Mouse (Mus musculus) cerebellum, adult 2 months (tissue): Measurements from ENCODE around the gene B9d1. TPM values are rescaled to one million over a fixed set of nuclear protein-coding genes. Genes with fewer than 3 reads are reported as not detected.
A peak's percentile ranks its signal among the peaks of the same experiment; 100 is the strongest.

Experiments
- DNase-seq, 2 experiments: peaks; one replicate each; pipeline ENCODE4 v3.0.0; 2021
- H3K27ac ChIP-seq: fragments of 200-500 bp; 2 replicates; pipeline ENCODE4 v1.5.1; 2012; ENCODE audit warnings: low read length, control low read depth, inconsistent platforms; ENCODE audit not compliant: insufficient read depth
- H3K27me3 ChIP-seq: fragments of 200-500 bp; 2 replicates; pipeline ENCODE4 v1.6.1; 2012; ENCODE audit warnings: inconsistent platforms, mild to moderate bottlenecking, low read length, moderate library complexity; ENCODE audit not compliant: control insufficient read depth, insufficient read depth
- H3K4me1 ChIP-seq: fragments of 200-500 bp; 2 replicates; pipeline ENCODE4 v1.6.1; 2011; ENCODE audit warnings: low read length; ENCODE audit not compliant: control insufficient read depth, insufficient read depth
- H3K4me3 ChIP-seq: fragments of 200-500 bp; replicated peaks from 2 replicates; pipeline ENCODE3; 2011; ENCODE audit warnings: mild to moderate bottlenecking, low read depth, low read length, control low read depth; ENCODE audit not compliant: insufficient read depth
- CTCF ChIP-seq: fragments of 200-500 bp; IDR thresholded peaks from 2 replicates; pipeline ENCODE4 v1.5.1; 2011; ENCODE audit warnings: low read depth, mild to moderate bottlenecking, control low read depth, low read length, moderate library complexity, borderline replicate concordance; ENCODE audit not compliant: insufficient read depth
- POLR2A ChIP-seq: fragments of 200-500 bp; IDR thresholded peaks from 2 replicates; pipeline ENCODE4 v1.6.1; 2011; ENCODE audit warnings: low read length, control low read depth, borderline replicate concordance; ENCODE audit not compliant: insufficient read depth
- WGBS: fragments of 180-500 bp; shearing (Covaris S2); methylation state at CpG from one replicate; pipeline ENCODE4 v1.1.7; 2018; 5-methylcytosine and 5-hydroxymethylcytosine counted together
- polyA plus RNA-seq: library from polyadenylated mRNA; depleted of rRNA; stranded (reverse); fragments of >200 nt; gene quantifications from 2 replicates; pipeline ENCODE4 v1.2.3, GENCODE M21; 2012; rRNA removed

B9d1 gene
- polyA plus RNA-seq, 1 experiment, result 36.2 TPM

DNA sequence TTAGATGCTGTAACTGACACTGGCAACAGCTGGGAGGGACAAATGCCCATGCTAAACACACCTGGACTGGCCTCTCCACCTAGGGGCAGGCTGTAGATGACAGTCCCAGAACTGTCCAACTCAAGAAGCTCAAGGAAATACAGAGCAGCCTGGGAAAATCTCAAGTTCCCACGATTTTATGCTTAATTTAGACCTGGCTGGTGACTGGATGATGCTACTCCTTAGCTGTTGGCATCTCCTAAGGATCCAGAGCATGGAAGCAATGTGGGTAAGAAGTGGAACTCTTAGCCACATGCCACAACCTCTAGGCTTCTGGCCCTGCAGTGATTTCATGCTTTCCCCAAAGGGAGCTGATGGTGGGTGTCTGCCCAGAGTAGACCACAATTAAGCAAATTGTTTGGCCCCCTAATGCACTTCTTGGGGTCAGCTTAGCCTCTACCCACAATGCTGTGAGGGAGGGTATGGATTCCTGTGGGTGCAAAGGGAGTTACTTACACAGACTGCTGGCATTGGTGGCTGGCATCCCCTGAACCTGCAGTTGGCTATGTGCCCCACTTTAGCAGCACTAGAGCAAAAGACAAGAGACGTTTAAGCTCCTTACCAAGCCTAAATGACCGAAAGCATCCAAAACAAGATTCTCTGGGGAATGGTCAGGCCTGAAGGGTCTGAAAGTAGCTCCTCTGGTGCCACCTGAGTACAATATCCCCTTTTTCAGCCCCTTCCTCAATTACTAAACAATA is 48.2 kb downstream of the B9d1 start:
- peaks cover 38% of the 10 kb centered on the region for H3K4me1 ChIP-seq
- no peak overlapping the region for H3K4me3 ChIP-seq
- H3K27me3 ChIP-seq, result no peaks in the 10 kb centered on the region
- WGBS, result 7% methylated on average over 3 of the region's 3 CpGs
- TF ChIP-seq POLR2A, result no peak
- no peak for TF ChIP-seq CTCF
- H3K27ac ChIP-seq, result peak overlapping the region; percentile 86
- peak; percentile 73 for DNase-seq

DNA sequence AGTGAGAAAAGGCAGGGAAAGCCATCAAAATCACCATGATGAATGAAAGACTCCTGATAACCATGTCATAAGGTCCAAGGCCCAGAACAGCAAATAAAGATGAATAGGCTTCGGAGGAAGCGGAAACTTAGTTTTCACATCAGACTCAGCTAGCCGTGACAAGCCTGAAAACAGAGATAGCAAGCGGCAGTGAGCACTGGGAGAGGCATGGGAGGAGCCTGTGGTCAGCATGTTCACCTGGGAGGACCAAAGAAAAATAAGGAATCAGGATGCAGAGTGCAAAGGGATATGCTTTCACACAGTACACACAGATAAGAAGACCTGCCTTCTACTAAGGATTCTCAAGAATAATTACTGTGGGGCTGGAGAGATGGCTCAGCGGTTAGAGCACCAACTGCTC is 54.6 kb downstream of the B9d1 start:
- TF ChIP-seq CTCF (no peak), POLR2A (no peak)
- no peak overlapping the region for H3K27ac ChIP-seq
- no peaks in the 10 kb centered on the region for H3K27me3 ChIP-seq
- WGBS, result 89% methylated on average over 5 of the region's 5 CpGs
- no peak overlapping the region for H3K4me3 ChIP-seq
- H3K4me1 ChIP-seq, result peaks cover 22% of the 10 kb centered on the region
- DNase-seq, result no peak

DNA sequence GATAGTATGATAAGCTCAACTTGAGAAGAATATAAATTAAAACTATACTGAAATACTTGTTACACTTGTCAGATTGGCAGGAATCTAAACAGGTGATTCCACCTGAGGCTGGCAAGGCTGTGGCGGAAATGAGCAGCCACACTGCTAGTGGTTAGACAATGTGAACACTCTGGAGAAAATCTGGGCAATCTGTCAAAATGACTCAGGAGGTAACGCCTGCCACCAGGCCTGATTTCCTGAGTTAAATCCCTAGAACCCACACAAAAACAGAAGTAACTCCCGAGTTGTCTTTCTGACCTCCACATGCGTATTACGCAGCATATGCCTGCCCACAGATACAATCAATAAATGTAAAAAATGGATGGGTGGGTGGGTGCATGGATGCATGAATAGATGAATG is 57.5 kb downstream of the B9d1 start:
- peaks cover 39% of the 10 kb centered on the region for H3K4me1 ChIP-seq
- TF ChIP-seq CTCF (no peak), POLR2A (no peak)
- H3K27me3 ChIP-seq, result no peaks in the 10 kb centered on the region
- H3K27ac ChIP-seq, result peak overlapping the region; percentile 62; the same call in 1 of the 2 replicates
- no peak overlapping the region for H3K4me3 ChIP-seq
- 15% methylated on average over 5 of the region's 5 CpGs for WGBS
- DNase-seq, result peak; percentile 69 to 91

Other genes starting within 250 kb of the B9d1 start
- 68.4 and 74.8 TPM in 2 replicates for gene Aldh3a2, start 237.7 kb upstream of the B9d1 start, polyA plus RNA-seq
- 0.07 and 0.11 TPM in 2 replicates for gene Slc47a2, start 162.3 kb upstream of the B9d1 start, polyA plus RNA-seq
- 1.00 and 2.7 TPM in 2 replicates for gene Slc47a1, start 126.8 kb upstream of the B9d1 start, polyA plus RNA-seq
- 538 and 626 TPM in 2 replicates for gene Rnf112, start 51.0 kb upstream of the B9d1 start, polyA plus RNA-seq
- 1.9 and 3.5 TPM in 2 replicates for gene Mfap4, start 19.7 kb upstream of the B9d1 start, polyA plus RNA-seq
- 47.8 and 55.8 TPM in 2 replicates for gene Mapk7, start 10.7 kb upstream of the B9d1 start, polyA plus RNA-seq
- 123 and 132 TPM in 2 replicates for gene Epn2, start 74.5 kb downstream of the B9d1 start, polyA plus RNA-seq
- gene Grap, start 148.1 kb downstream of the B9d1 start, polyA plus RNA-seq, result 4.9 and 5.4 TPM in 2 replicates
- 0.08 and 0.11 TPM in 2 replicates for gene Fam83g, start 178.9 kb downstream of the B9d1 start, polyA plus RNA-seq
- gene Slc5a10, start 215.7 kb downstream of the B9d1 start, polyA plus RNA-seq, result 0.05 and 0.07 TPM in 2 replicates